8 mouse cellular contexts compared by ENCODE assay signal in the genomic region with DNA sequence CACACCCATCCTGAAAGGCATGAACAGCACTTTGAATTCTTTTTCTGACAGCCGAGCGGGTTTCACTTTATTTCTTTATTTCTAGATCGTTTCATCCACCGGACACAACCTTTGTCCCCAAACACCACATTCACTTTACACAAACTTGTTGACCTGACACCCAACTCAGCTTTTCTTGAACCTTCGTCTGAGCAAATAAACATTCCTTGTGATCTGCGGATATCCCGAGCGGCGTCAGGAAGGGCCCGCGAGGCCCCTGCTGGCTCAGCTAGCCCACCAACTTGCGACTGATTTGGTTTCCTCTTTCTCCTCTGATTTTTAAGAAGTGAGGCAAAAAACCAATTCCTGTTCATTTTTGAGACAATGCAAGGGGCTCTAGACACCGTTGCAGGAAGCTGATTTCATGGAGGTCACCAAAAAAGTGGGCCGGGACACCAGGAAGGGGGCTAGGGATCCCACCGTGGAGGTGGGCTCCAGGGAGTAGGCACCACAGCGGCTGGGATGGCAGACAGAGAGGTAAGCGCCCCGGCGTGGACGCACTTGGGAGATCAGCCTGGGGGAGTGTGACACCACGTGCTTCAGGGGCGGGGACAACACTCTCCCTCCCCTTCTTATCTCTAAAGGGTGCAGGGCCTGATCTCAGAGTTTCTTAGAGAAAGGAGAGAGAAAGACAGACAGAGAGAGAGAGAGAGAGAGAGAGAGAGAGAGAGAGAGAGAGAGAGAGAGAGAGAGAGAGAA. TPM values are rescaled to one million over a fixed set of nuclear protein-coding genes. Genes with fewer than 3 reads are reported as not detected.
DNase-seq lines count a peak whose midpoint lies in the region; ATAC-seq lines count a peak whose summit lies in the region.

A gene (plus strand): TSS at position 264 of the 738 bp plus-strand sequence.

- H3K4me1 ChIP-seq in embryonic facial prominence, embryonic 13.5 days: peaks cover 9% of the 10 kb centered on the region; the same call in 1 of the 2 replicates
- H3K4me1 ChIP-seq in limb, embryonic 11.5 days (ENCODE audit: control insufficient read depth, insufficient read depth, low read length): peaks cover 3% of the 10 kb centered on the region; the same call in 1 of the 2 replicates
- H3K4me1 ChIP-seq in midbrain, embryonic 12.5 days: peaks cover 18% of the 10 kb centered on the region; the same call in 1 of the 2 replicates

- H3K9ac ChIP-seq in embryonic facial prominence, embryonic 13.5 days: peak within 1 kb of the TSS; percentile 80
- peak within 1 kb of the TSS; percentile 71 for H3K9ac ChIP-seq in limb, embryonic 11.5 days (ENCODE audit: low read length)
- H3K9ac ChIP-seq in midbrain, embryonic 12.5 days (replicated peaks): peak within 1 kb of the TSS; percentile 63

- peak within 1 kb of the TSS; percentile 72 for H3K4me3 ChIP-seq in embryonic facial prominence, embryonic 13.5 days
- H3K4me3 ChIP-seq in limb, embryonic 11.5 days (ENCODE audit: low read depth, low read length): peak within 1 kb of the TSS; percentile 55
- peak within 1 kb of the TSS; percentile 59 for H3K4me3 ChIP-seq in midbrain, embryonic 12.5 days

- 4% methylated on average over 22 of the region's 22 CpGs for WGBS in embryonic facial prominence, embryonic 13.5 days
- 6% methylated on average over 22 of the region's 22 CpGs for WGBS in limb, embryonic 11.5 days
- WGBS in midbrain, embryonic 12.5 days: 4% methylated on average over 22 of the region's 22 CpGs

- no peaks in the 10 kb centered on the region for H3K27me3 ChIP-seq in embryonic facial prominence, embryonic 13.5 days
- 0 out of 2 replicates have a peak, but pooled peaks cover 2% of the 10 kb centered on the region for H3K27me3 ChIP-seq in limb, embryonic 11.5 days (ENCODE audit: control insufficient read depth, insufficient read depth, low read length)
- peaks cover 11% of the 10 kb centered on the region for H3K27me3 ChIP-seq in midbrain, embryonic 12.5 days

- peak; percentile 86 for ATAC-seq in embryonic facial prominence, embryonic 13.5 days (ENCODE audit: insufficient number of reproducible peaks, insufficient read depth, low FRiP score, low TSS enrichment, low read depth)
- peak; percentile 87 for ATAC-seq in limb, embryonic 11.5 days (ENCODE audit: insufficient number of reproducible peaks, low FRiP score, low TSS enrichment, low read depth)
- peak; percentile 90 for ATAC-seq in midbrain, embryonic 12.5 days (ENCODE audit: low FRiP score, low read depth)

- no peaks in the 10 kb centered on the region for H3K36me3 ChIP-seq in embryonic facial prominence, embryonic 13.5 days
- no peaks in the 10 kb centered on the region for H3K36me3 ChIP-seq in limb, embryonic 11.5 days (ENCODE audit: control insufficient read depth, insufficient read depth, low read length)
- H3K36me3 ChIP-seq in midbrain, embryonic 12.5 days: no peaks in the 10 kb centered on the region

- H3K9me3 ChIP-seq in embryonic facial prominence, embryonic 13.5 days: no peaks in the 10 kb centered on the region
- H3K9me3 ChIP-seq in limb, embryonic 11.5 days (ENCODE audit: control insufficient read depth, low read length): no peaks in the 10 kb centered on the region
- no peaks in the 10 kb centered on the region for H3K9me3 ChIP-seq in midbrain, embryonic 12.5 days

- peak within 1 kb of the TSS; percentile 71 for H3K27ac ChIP-seq in embryonic facial prominence, embryonic 13.5 days
- no peak within 1 kb of the TSS for H3K27ac ChIP-seq in limb, embryonic 11.5 days (replicated peaks; ENCODE audit: low read depth, low read length)
- H3K27ac ChIP-seq in midbrain, embryonic 12.5 days (replicated peaks): peak within 1 kb of the TSS; percentile 46

- DNase-seq in adrenal gland, postnatal 4 days (ENCODE audit: low spot score in 2 of 2): peak; percentile 30 to 56
- DNase-seq in heart, adult 11 months: peak; percentile 99
- DNase-seq in kidney, adult 11 months: peak; percentile 83
- peak; percentile 82 for DNase-seq in limb, embryonic 11.5 days (ENCODE audit: low spot score)
- peak; percentile 43 for DNase-seq in skeletal muscle tissue, adult 2 months (ENCODE audit: low read depth, low spot score)
- DNase-seq in MN1 (ENCODE audit: low spot score): no peak

- peak within 1 kb of the TSS; percentile 96 for H3K4me2 ChIP-seq in embryonic facial prominence, embryonic 13.5 days
- H3K4me2 ChIP-seq in limb, embryonic 11.5 days (ENCODE audit: low read depth, severe bottlenecking): peak within 1 kb of the TSS; percentile 98
- peak within 1 kb of the TSS; percentile 89 for H3K4me2 ChIP-seq in midbrain, embryonic 12.5 days (replicated peaks)

RNA-seq across cellular contexts. Expression of the gene that starts here (rescaled TPM):
- 1 to 10 TPM; 6.1 to 9.1 TPM for total RNA-seq in adrenal gland, postnatal 4 days (2021)
- polyA plus RNA-seq in embryonic facial prominence, embryonic 13.5 days (2015; fragmentation: Nextera tagmentation; extraction: Ambion mirVana): 9.2 and 11.3 TPM in 2 replicates
- polyA plus RNA-seq in limb, embryonic 11.5 days (2014; fragmentation: Nextera tagmentation; extraction: Ambion mirVana): 9.0 and 12.0 TPM in 2 replicates
- 16.5 and 16.7 TPM in 2 replicates for polyA plus RNA-seq in midbrain, embryonic 12.5 days (2016; fragmentation: Nextera tagmentation; extraction: Ambion mirVana)
